Mouse (Mus musculus): ENCODE results near the gene Spindoc. TPM values are rescaled to one million over a fixed set of nuclear protein-coding genes. Genes with fewer than 3 reads are reported as not detected.

Gene Spindoc
- polyA plus RNA-seq, 1 experiment = 43.8 TPM

DNA sequence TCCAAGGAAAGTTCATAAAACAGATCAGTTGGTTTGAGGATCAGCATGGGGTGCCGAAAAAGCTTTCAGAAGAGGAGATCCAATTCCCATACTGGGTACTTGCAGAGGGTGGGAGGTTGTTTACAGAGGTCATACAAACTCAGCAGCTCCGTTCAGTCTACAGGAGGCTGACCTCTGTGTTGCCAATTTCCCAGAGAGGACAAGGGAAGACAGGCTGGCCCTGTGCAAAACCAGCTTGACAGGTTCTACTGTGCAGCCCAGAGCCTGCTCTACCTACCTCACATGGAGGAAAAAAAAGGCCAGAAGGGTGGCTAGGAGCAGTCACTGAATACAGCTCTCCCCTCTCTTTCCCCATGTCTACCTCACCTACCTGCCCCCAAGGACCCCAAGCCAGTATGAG lies 48.7 kb downstream of the Spindoc start:
- Histone ChIP-seq H3K9me3 (replicated peaks; ENCODE audit: control insufficient read depth, insufficient read depth, low read length, poor library complexity, severe bottlenecking) (no peaks in the 10 kb centered on the region), H3K27ac (ENCODE audit: insufficient read depth, low read length) (0 out of 2 replicates have a peak overlapping the region, but pooled peaks have one; percentile 12), H3K4me3 (ENCODE audit: low read depth, low read length) (no peak overlapping the region), H3K4me1 (ENCODE audit: control insufficient read depth, insufficient read depth, low read length) (peaks cover 8% of the 10 kb centered on the region), H3K36me3 (ENCODE audit: control insufficient read depth, insufficient read depth, low read length, poor library complexity, severe bottlenecking) (no peaks in the 10 kb centered on the region), H3K9ac (ENCODE audit: low read depth, poor library complexity, severe bottlenecking) (no peak overlapping the region), H3K27me3 (ENCODE audit: control insufficient read depth, insufficient read depth, low read length, poor library complexity, severe bottlenecking) (no peaks in the 10 kb centered on the region)
- TF ChIP-seq EP300 (IDR thresholded peaks at IDR 0.05; ENCODE audit: insufficient read depth, low read depth, low read length) = peak; percentile 59
- TF ChIP-seq CTCF (IDR thresholded peaks at IDR 0.05; ENCODE audit: low read depth, low read length) = no peak

GRCm38 (mm10) chr19:7321391-7321790 lies 61.4 kb downstream of the Spindoc start:
- H3K36me3 ChIP-seq (ENCODE audit: control insufficient read depth, insufficient read depth, low read length, poor library complexity, severe bottlenecking) = no peaks in the 10 kb centered on the region
- H3K9me3 ChIP-seq (replicated peaks; ENCODE audit: control insufficient read depth, insufficient read depth, low read length, poor library complexity, severe bottlenecking) = no peaks in the 10 kb centered on the region
- no peak overlapping the region for H3K27ac ChIP-seq (ENCODE audit: insufficient read depth, low read length)
- no peaks in the 10 kb centered on the region for H3K4me1 ChIP-seq (ENCODE audit: control insufficient read depth, insufficient read depth, low read length)
- H3K4me3 ChIP-seq (ENCODE audit: low read depth, low read length) = no peak overlapping the region
- no peak overlapping the region for H3K9ac ChIP-seq (ENCODE audit: low read depth, poor library complexity, severe bottlenecking)
- no peaks in the 10 kb centered on the region for H3K27me3 ChIP-seq (ENCODE audit: control insufficient read depth, insufficient read depth, low read length, poor library complexity, severe bottlenecking)
- TF ChIP-seq CTCF (IDR thresholded peaks at IDR 0.05; ENCODE audit: low read depth, low read length) (no peak), EP300 (IDR thresholded peaks at IDR 0.05; ENCODE audit: insufficient read depth, low read depth, low read length) (no peak), POLR2A (IDR thresholded peaks at IDR 0.05; ENCODE audit: insufficient read depth, low read length) (no peak)

DNA sequence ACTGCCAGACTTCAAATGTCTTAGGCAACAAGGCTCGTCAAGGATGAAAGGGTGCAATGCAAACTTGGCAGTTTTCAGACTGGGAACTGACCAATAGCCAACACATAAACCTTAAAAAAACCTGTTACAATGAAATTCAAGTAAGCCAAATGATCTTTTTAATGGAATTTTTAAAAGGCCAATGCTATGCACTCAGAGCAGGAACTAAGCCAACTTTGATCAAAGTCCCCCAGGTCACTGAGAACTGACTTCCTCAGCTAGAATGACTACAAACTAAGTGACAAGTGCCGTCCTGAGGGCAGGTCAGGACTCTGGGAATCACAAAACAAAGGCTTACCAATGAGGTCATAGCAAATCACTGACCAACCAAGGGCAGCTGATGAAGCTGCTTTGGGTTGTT lies 62.6 kb downstream of the Spindoc start:
- H3K9ac ChIP-seq (ENCODE audit: low read depth, poor library complexity, severe bottlenecking) = no peak overlapping the region
- H3K27ac ChIP-seq (ENCODE audit: insufficient read depth, low read length) = no peak overlapping the region
- H3K4me1 ChIP-seq (ENCODE audit: control insufficient read depth, insufficient read depth, low read length) = no peaks in the 10 kb centered on the region
- H3K4me3 ChIP-seq (ENCODE audit: low read depth, low read length) = no peak overlapping the region
- TF ChIP-seq CTCF (IDR thresholded peaks at IDR 0.05; ENCODE audit: low read depth, low read length) = no peak
- TF ChIP-seq POLR2A (IDR thresholded peaks at IDR 0.05; ENCODE audit: insufficient read depth, low read length) = no peak
- no peak for TF ChIP-seq EP300 (IDR thresholded peaks at IDR 0.05; ENCODE audit: insufficient read depth, low read depth, low read length)
- no peaks in the 10 kb centered on the region for H3K36me3 ChIP-seq (ENCODE audit: control insufficient read depth, insufficient read depth, low read length, poor library complexity, severe bottlenecking)
- H3K9me3 ChIP-seq (replicated peaks; ENCODE audit: control insufficient read depth, insufficient read depth, low read length, poor library complexity, severe bottlenecking) = no peaks in the 10 kb centered on the region
- no peaks in the 10 kb centered on the region for H3K27me3 ChIP-seq (ENCODE audit: control insufficient read depth, insufficient read depth, low read length, poor library complexity, severe bottlenecking)

DNA sequence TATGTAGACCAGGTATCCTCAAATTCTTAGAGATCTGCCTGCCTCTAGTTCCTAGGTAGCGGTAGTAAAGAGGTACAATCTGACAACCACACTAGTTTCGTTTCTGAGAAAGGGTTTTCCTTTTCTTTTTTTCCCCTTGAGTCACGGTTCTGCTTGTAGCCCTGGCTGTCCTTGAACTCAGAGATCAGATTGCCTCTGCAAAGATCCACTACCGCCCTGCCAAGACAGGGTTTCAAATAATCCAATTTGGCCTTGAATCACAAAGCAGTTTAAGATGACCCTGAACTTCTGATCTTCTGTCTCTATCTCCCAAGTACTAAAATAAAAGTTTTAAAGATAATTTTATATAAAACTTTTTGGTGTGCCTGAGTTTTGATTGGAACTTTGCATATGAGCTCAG lies 65.1 kb downstream of the Spindoc start:
- no peak for TF ChIP-seq POLR2A (IDR thresholded peaks at IDR 0.05; ENCODE audit: insufficient read depth, low read length)
- TF ChIP-seq CTCF (IDR thresholded peaks at IDR 0.05; ENCODE audit: low read depth, low read length) = no peak
- no peak for TF ChIP-seq EP300 (IDR thresholded peaks at IDR 0.05; ENCODE audit: insufficient read depth, low read depth, low read length)
- H3K27me3 ChIP-seq (ENCODE audit: control insufficient read depth, insufficient read depth, low read length, poor library complexity, severe bottlenecking) = no peaks in the 10 kb centered on the region
- peaks cover 2% of the 10 kb centered on the region for H3K4me1 ChIP-seq (ENCODE audit: control insufficient read depth, insufficient read depth, low read length)
- no peaks in the 10 kb centered on the region for H3K9me3 ChIP-seq (replicated peaks; ENCODE audit: control insufficient read depth, insufficient read depth, low read length, poor library complexity, severe bottlenecking)
- H3K36me3 ChIP-seq (ENCODE audit: control insufficient read depth, insufficient read depth, low read length, poor library complexity, severe bottlenecking) = no peaks in the 10 kb centered on the region
- no peak overlapping the region for H3K27ac ChIP-seq (ENCODE audit: insufficient read depth, low read length)
- H3K9ac ChIP-seq (ENCODE audit: low read depth, poor library complexity, severe bottlenecking) = no peak overlapping the region
- no peak overlapping the region for H3K4me3 ChIP-seq (ENCODE audit: low read depth, low read length)

DNA sequence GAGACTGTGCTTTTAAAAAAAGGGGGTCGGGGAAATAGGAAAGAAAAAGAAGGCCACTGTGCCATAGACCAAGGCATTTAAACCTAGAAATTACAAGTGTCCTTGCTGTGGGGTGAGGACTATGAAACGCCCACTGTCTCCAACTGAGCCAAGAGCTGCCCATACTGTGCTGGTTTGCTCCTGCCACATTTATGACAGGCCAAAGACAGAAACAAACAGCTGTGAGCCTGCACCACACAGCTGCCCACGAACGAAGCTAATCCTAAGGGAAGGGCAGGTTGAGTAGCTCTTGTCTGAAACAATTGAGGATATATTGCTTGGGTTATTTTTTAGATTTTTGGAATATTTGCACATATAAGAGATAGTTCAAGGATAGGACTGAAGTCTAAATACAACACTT lies 66.0 kb downstream of the Spindoc start:
- H3K9me3 ChIP-seq (replicated peaks; ENCODE audit: control insufficient read depth, insufficient read depth, low read length, poor library complexity, severe bottlenecking) = no peaks in the 10 kb centered on the region
- no peaks in the 10 kb centered on the region for H3K36me3 ChIP-seq (ENCODE audit: control insufficient read depth, insufficient read depth, low read length, poor library complexity, severe bottlenecking)
- no peak overlapping the region for H3K9ac ChIP-seq (ENCODE audit: low read depth, poor library complexity, severe bottlenecking)
- peaks cover 2% of the 10 kb centered on the region for H3K4me1 ChIP-seq (ENCODE audit: control insufficient read depth, insufficient read depth, low read length)
- H3K27me3 ChIP-seq (ENCODE audit: control insufficient read depth, insufficient read depth, low read length, poor library complexity, severe bottlenecking) = no peaks in the 10 kb centered on the region
- no peak overlapping the region for H3K4me3 ChIP-seq (ENCODE audit: low read depth, low read length)
- no peak for TF ChIP-seq POLR2A (IDR thresholded peaks at IDR 0.05; ENCODE audit: insufficient read depth, low read length)
- TF ChIP-seq CTCF (IDR thresholded peaks at IDR 0.05; ENCODE audit: low read depth, low read length) = no peak
- no peak for TF ChIP-seq EP300 (IDR thresholded peaks at IDR 0.05; ENCODE audit: insufficient read depth, low read depth, low read length)
- no peak overlapping the region for H3K27ac ChIP-seq (ENCODE audit: insufficient read depth, low read length)

- H3K9me3 ChIP-seq (replicated peaks; ENCODE audit: control insufficient read depth, insufficient read depth, low read length, poor library complexity, severe bottlenecking) = no peaks in the 10 kb centered on the region
- no peak overlapping the region for H3K4me3 ChIP-seq (ENCODE audit: low read depth, low read length)
- H3K9ac ChIP-seq (ENCODE audit: low read depth, poor library complexity, severe bottlenecking) = no peak overlapping the region
- H3K27ac ChIP-seq (ENCODE audit: insufficient read depth, low read length) = no peak overlapping the region
- H3K36me3 ChIP-seq (ENCODE audit: control insufficient read depth, insufficient read depth, low read length, poor library complexity, severe bottlenecking) = no peaks in the 10 kb centered on the region
- peaks cover 2% of the 10 kb centered on the region for H3K4me1 ChIP-seq (ENCODE audit: control insufficient read depth, insufficient read depth, low read length)
- TF ChIP-seq POLR2A (IDR thresholded peaks at IDR 0.05; ENCODE audit: insufficient read depth, low read length) (no peak), EP300 (IDR thresholded peaks at IDR 0.05; ENCODE audit: insufficient read depth, low read depth, low read length) (no peak), CTCF (IDR thresholded peaks at IDR 0.05; ENCODE audit: low read depth, low read length) (no peak)
- H3K27me3 ChIP-seq (ENCODE audit: control insufficient read depth, insufficient read depth, low read length, poor library complexity, severe bottlenecking) = no peaks in the 10 kb centered on the region
Observed at GRCm38 (mm10) chr19:7315587-7315984, 67.2 kb downstream of the Spindoc start.
